Mouse (Mus musculus) liver, adult 2 months (tissue): ENCODE data around the gene Osmr.

Experiments used
- CTCF ChIP-seq: fragments of 200-500 bp; IDR thresholded peaks from 2 replicates; pipeline ENCODE4 v1.5.1; 2011; ENCODE audit warnings: low read depth, low read length, control low read depth
- POLR2A ChIP-seq: fragments of 200-500 bp; IDR thresholded peaks from 2 replicates; pipeline ENCODE4 v1.6.1; 2011; ENCODE audit warnings: low read length, control low read depth; ENCODE audit not compliant: insufficient read depth; ENCODE audit errors: extremely low read depth

DNA sequence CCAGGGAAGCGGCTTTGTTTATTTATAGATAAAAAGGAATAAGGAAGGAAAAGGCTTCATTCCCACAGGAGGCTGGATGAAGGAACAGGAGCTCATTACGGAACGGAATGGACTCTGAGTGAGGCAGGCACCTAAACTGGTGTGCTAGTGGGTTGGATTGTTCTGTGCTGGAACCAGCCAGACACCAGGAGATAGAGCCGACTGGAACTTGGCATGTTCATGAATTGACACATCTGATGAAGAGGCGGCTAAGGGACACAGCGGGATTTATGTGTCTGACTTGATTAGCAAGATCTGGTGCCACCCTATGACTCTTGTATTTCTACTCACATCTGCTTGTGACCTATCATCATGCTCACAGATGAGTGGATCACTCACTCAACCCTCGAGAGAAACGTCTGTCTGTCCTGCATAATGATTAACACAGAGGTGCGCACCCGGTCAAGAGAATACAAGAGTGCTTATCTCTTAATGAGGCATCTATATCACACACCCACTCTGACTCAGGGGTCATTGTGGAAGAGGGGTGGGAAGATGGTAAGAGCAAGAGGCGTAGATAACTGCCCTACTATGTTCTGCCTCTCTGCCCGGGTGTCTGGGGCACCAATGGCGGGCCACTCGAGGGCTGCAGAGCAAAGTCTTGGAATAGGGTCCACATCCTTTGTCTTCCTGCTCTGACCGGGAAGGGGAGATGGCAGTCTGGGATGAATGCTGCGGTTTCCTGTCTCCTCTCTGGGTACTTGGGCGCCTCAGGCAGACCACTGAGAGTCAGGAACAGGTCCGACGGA is 31.7 kb upstream of the Osmr start:
- TF ChIP-seq POLR2A (no peak), CTCF (no peak)
